21 mouse cellular contexts compared by ENCODE assay signal in genomic region chr12:45562637-45563220, GRCm38 (mm10).
DNase-seq lines count a peak whose midpoint lies in the region; ATAC-seq and TF ChIP-seq lines count a peak whose summit lies in the region.
"Had no signal": no experiment of that assay in that cellular context is flagged by ENCODE, and none has a peak within 500 bp of the region (broad histone marks: within the 10 kb centered on the region; RNA-seq: fewer than 3 reads in every experiment).

No protein-coding gene starts in this region.

- H3K79me2 ChIP-seq in heart, adult 2 months (replicated peaks; ENCODE audit: control insufficient read depth, insufficient read depth, low read length) = no peaks in the 10 kb centered on the region

- 23% methylated on average over 1 of the region's 1 CpGs for WGBS in forebrain, postnatal 0 days
- 50% methylated on average over 1 of the region's 1 CpGs for WGBS in forebrain, embryonic 11.5 days
- WGBS in hindbrain, embryonic 16.5 days = 35% methylated on average over 1 of the region's 1 CpGs
- 15% methylated on average over 1 of the region's 1 CpGs for WGBS in midbrain, embryonic 15.5 days
- WGBS in heart, adult 2 months = 58% methylated on average over 1 of the region's 1 CpGs

- H3K9ac ChIP-seq in forebrain, postnatal 0 days = no peak overlapping the region
- no peak overlapping the region for H3K9ac ChIP-seq in forebrain, embryonic 11.5 days (ENCODE audit: low read length)
- H3K9ac ChIP-seq in hindbrain, embryonic 16.5 days (ENCODE audit: low read depth, low read length) = no peak overlapping the region
- H3K9ac ChIP-seq in midbrain, embryonic 15.5 days = no peak overlapping the region
- H3K9ac ChIP-seq in heart, adult 2 months (ENCODE audit: low read depth, low read length) = no peak overlapping the region
- H3K9ac ChIP-seq: embryonic facial prominence, embryonic 15.5 days; limb, embryonic 13.5 days; liver, embryonic 13.5 days; lung, embryonic 14.5 days had no signal

- no peaks in the 10 kb centered on the region for H3K9me3 ChIP-seq in forebrain, postnatal 0 days (ENCODE audit: low read length)
- H3K9me3 ChIP-seq in forebrain, embryonic 11.5 days (ENCODE audit: control insufficient read depth, low read length) = no peaks in the 10 kb centered on the region
- H3K9me3 ChIP-seq in hindbrain, embryonic 16.5 days (ENCODE audit: control insufficient read depth, low read length) = no peaks in the 10 kb centered on the region
- no peaks in the 10 kb centered on the region for H3K9me3 ChIP-seq in midbrain, embryonic 15.5 days
- H3K9me3 ChIP-seq: embryonic facial prominence, embryonic 15.5 days; limb, embryonic 13.5 days; liver, embryonic 13.5 days had no signal

- H3K27ac ChIP-seq in forebrain, postnatal 0 days (ENCODE audit: low read depth, low read length) = no peak overlapping the region
- no peak overlapping the region for H3K27ac ChIP-seq in forebrain, embryonic 11.5 days (ENCODE audit: low read depth, low read length)
- H3K27ac ChIP-seq in hindbrain, embryonic 16.5 days (ENCODE audit: low read depth, low read length) = peak overlapping the region; percentile 54; the same call in 1 of the 2 replicates
- peak overlapping the region; percentile 88 for H3K27ac ChIP-seq in midbrain, embryonic 15.5 days
- H3K27ac ChIP-seq in left cerebral cortex, adult 2 months = no peak overlapping the region
- H3K27ac ChIP-seq in heart, adult 2 months = no peak overlapping the region
- H3K27ac ChIP-seq: embryonic facial prominence, embryonic 15.5 days; limb, embryonic 13.5 days; liver, embryonic 13.5 days had no signal

- TF ChIP-seq CTCF in forebrain, postnatal 0 days (IDR thresholded peaks at IDR 0.05; ENCODE audit: low read depth) = no peak
- TF ChIP-seq CTCF in left cerebral cortex, adult 2 months (IDR thresholded peaks at IDR 0.05) = no peak
- TF ChIP-seq CTCF in heart, adult 2 months (IDR thresholded peaks at IDR 0.05) = no peak

- H3K4me1 ChIP-seq in forebrain, postnatal 0 days (ENCODE audit: insufficient read depth) = no peaks in the 10 kb centered on the region
- H3K4me1 ChIP-seq in forebrain, embryonic 11.5 days (replicated peaks; ENCODE audit: control insufficient read depth, insufficient read depth, low read length) = 0 out of 2 replicates have a peak, but pooled peaks cover 3% of the 10 kb centered on the region
- peaks cover 10% of the 10 kb centered on the region for H3K4me1 ChIP-seq in hindbrain, embryonic 16.5 days (ENCODE audit: control insufficient read depth, insufficient read depth, low read depth, low read length)
- H3K4me1 ChIP-seq in midbrain, embryonic 15.5 days = peaks cover 25% of the 10 kb centered on the region
- H3K4me1 ChIP-seq in heart, adult 2 months (ENCODE audit: control insufficient read depth, insufficient read depth, low read length) = no peaks in the 10 kb centered on the region
- H3K4me1 ChIP-seq: embryonic facial prominence, embryonic 15.5 days; liver, embryonic 13.5 days had no signal

- H3K4me2 ChIP-seq in forebrain, postnatal 0 days (ENCODE audit: low read depth) = no peak overlapping the region
- no peak overlapping the region for H3K4me2 ChIP-seq in forebrain, embryonic 11.5 days (ENCODE audit: low read depth, low read length, severe bottlenecking)
- no peak overlapping the region for H3K4me2 ChIP-seq in hindbrain, embryonic 16.5 days (ENCODE audit: low read length)
- no peak overlapping the region for H3K4me2 ChIP-seq in midbrain, embryonic 15.5 days
- H3K4me2 ChIP-seq: embryonic facial prominence, embryonic 15.5 days; heart, embryonic 11.5 days; limb, embryonic 13.5 days; liver, embryonic 13.5 days; lung, embryonic 14.5 days had no signal

- no peak for TF ChIP-seq EP300 in heart, adult 2 months (IDR thresholded peaks at IDR 0.05; ENCODE audit: insufficient read depth, low read depth, low read length)

- no peak overlapping the region for H3K4me3 ChIP-seq in forebrain, postnatal 0 days (ENCODE audit: low read depth, low read length)
- no peak overlapping the region for H3K4me3 ChIP-seq in forebrain, embryonic 11.5 days (ENCODE audit: low read depth, low read length)
- no peak overlapping the region for H3K4me3 ChIP-seq in hindbrain, embryonic 16.5 days (ENCODE audit: low read length)
- H3K4me3 ChIP-seq in midbrain, embryonic 15.5 days = no peak overlapping the region
- H3K4me3 ChIP-seq in left cerebral cortex, adult 2 months = no peak overlapping the region
- H3K4me3 ChIP-seq in heart, adult 2 months = no peak overlapping the region
- H3K4me3 ChIP-seq: embryonic facial prominence, embryonic 15.5 days; limb, embryonic 13.5 days; liver, embryonic 13.5 days had no signal

- no peaks in the 10 kb centered on the region for H3K36me3 ChIP-seq in forebrain, postnatal 0 days (ENCODE audit: insufficient read depth)
- no peaks in the 10 kb centered on the region for H3K36me3 ChIP-seq in forebrain, embryonic 11.5 days (ENCODE audit: control insufficient read depth, insufficient read depth, low read length)
- no peaks in the 10 kb centered on the region for H3K36me3 ChIP-seq in hindbrain, embryonic 16.5 days (ENCODE audit: control insufficient read depth, insufficient read depth, low read length)
- no peaks in the 10 kb centered on the region for H3K36me3 ChIP-seq in midbrain, embryonic 15.5 days (replicated peaks)
- no peaks in the 10 kb centered on the region for H3K36me3 ChIP-seq in heart, adult 2 months (ENCODE audit: control insufficient read depth, insufficient read depth, low read length)
- H3K36me3 ChIP-seq: embryonic facial prominence, embryonic 15.5 days; limb, embryonic 13.5 days; liver, embryonic 13.5 days had no signal

- 0 out of 2 replicates have a peak, but pooled peaks have one; percentile 9 for ATAC-seq in forebrain, postnatal 0 days
- no peak; the same call in 1 of the 2 replicates for ATAC-seq in forebrain, embryonic 11.5 days (replicated peaks; ENCODE audit: low FRiP score)
- no peak for ATAC-seq in hindbrain, embryonic 16.5 days
- ATAC-seq in midbrain, embryonic 15.5 days (replicated peaks) = peak; percentile 59

- no peak for TF ChIP-seq POLR2A in heart, adult 2 months (IDR thresholded peaks at IDR 0.05; ENCODE audit: insufficient read depth, low read depth, low read length)

- no peaks in the 10 kb centered on the region for H3K27me3 ChIP-seq in forebrain, postnatal 0 days (ENCODE audit: insufficient read depth, low read length)
- H3K27me3 ChIP-seq in forebrain, embryonic 11.5 days (ENCODE audit: control insufficient read depth, insufficient read depth, low read length) = no peaks in the 10 kb centered on the region
- no peaks in the 10 kb centered on the region for H3K27me3 ChIP-seq in hindbrain, embryonic 16.5 days (replicated peaks; ENCODE audit: control insufficient read depth, insufficient read depth, low read length)
- no peaks in the 10 kb centered on the region for H3K27me3 ChIP-seq in midbrain, embryonic 15.5 days (replicated peaks)
- no peaks in the 10 kb centered on the region for H3K27me3 ChIP-seq in heart, adult 2 months (ENCODE audit: control insufficient read depth, insufficient read depth, low read length)
- H3K27me3 ChIP-seq: CH12.LX; embryonic facial prominence, embryonic 15.5 days; limb, embryonic 13.5 days; liver, embryonic 13.5 days had no signal

- intact Hi-C loops in left cerebral cortex, adult 2 months (cut with DNase I) = no loop called here
- intact Hi-C loops in heart, adult 2 months (cut with DNase I) = no loop called here

- peak; percentile 8 for DNase-seq in forebrain, postnatal 0 days
- DNase-seq in forebrain, embryonic 11.5 days (ENCODE audit: low spot score) = no peak
- peak; percentile 28 for DNase-seq in retina, embryonic 14.5 days (ENCODE audit: low spot score)
- no peak for DNase-seq in left cerebral cortex, adult 2 months (ENCODE audit: extremely low spot score in 1 of 2, low spot score in 2 of 2)
- DNase-seq in left cerebral cortex, adult 9 months (ENCODE audit: low spot score in 2 of 2) = no peak
- DNase-seq in heart, adult 2 months = no peak
- DNase-seq: adrenal gland, postnatal 36 days; cerebellum, adult 2 months; cerebellum, postnatal 36 days; heart, postnatal 10 days; kidney, adult 8-10 months; liver, embryonic 13.5 days; lung, embryonic 14.5 days; lung, postnatal 4 days; thymus, postnatal 36 days had no signal

Comparison
In these comparisons a context has a peak if more than half of its experiments do, and no peak if none do; other contexts are left out.
1. ATAC-seq: peak in forebrain, postnatal 0 days (single experiment) and midbrain, embryonic 15.5 days (single experiment); none in forebrain, embryonic 11.5 days (single experiment) and hindbrain, embryonic 16.5 days (single experiment).
2. DNase-seq: peak in forebrain, postnatal 0 days (single experiment) and retina, embryonic 14.5 days (single experiment); none in forebrain, embryonic 11.5 days (single experiment), left cerebral cortex, adult 2 months (0 of 2), left cerebral cortex, adult 9 months (0 of 2) and heart, adult 2 months (0 of 2).
3. H3K27ac ChIP-seq: peak in hindbrain, embryonic 16.5 days (single experiment) and midbrain, embryonic 15.5 days (single experiment); none in forebrain, postnatal 0 days (single experiment), forebrain, embryonic 11.5 days (single experiment), left cerebral cortex, adult 2 months (single experiment) and heart, adult 2 months (single experiment).